8 mouse cellular contexts compared by ENCODE assay signal in genomic region chr2:27679621-27680025, GRCm38 (mm10). TPM values are rescaled to one million over a fixed set of nuclear protein-coding genes. Genes with fewer than 3 reads are reported as not detected.
A peak's percentile ranks its signal among the peaks of the same experiment; 100 is the strongest.
DNase-seq lines count a peak whose midpoint lies in the region; ATAC-seq and TF ChIP-seq lines count a peak whose summit lies in the region.

No protein-coding gene starts in this region.

- peak; percentile 45 to 49 for DNase-seq in adrenal gland, postnatal 36 days
- no peak for DNase-seq in adrenal gland, postnatal 4 days (ENCODE audit: low spot score in 2 of 2)
- no peak for DNase-seq in liver, embryonic 14.5 days (ENCODE audit: low read depth in 3 of 3, low spot score in 3 of 3)
- no peak for DNase-seq in c-Kit-positive CD71-positive TER-119-positive erythroid progenitor cells, embryonic 14.5 days (ENCODE audit: low spot score)
- DNase-seq in right cerebral cortex, postnatal 25 days = no peak
- DNase-seq in B cell, adult 2 months = no peak

- no peaks in the 10 kb centered on the region for H3K9me3 ChIP-seq in embryonic facial prominence, embryonic 12.5 days
- H3K9me3 ChIP-seq in hindbrain, embryonic 16.5 days (ENCODE audit: control insufficient read depth, low read length) = no peaks in the 10 kb centered on the region
- H3K9me3 ChIP-seq in liver, embryonic 14.5 days (ENCODE audit: control insufficient read depth, low read length) = no peaks in the 10 kb centered on the region

- H3K4me2 ChIP-seq in embryonic facial prominence, embryonic 12.5 days (replicated peaks) = peak overlapping the region; percentile 94
- H3K4me2 ChIP-seq in hindbrain, embryonic 16.5 days (ENCODE audit: low read length) = peak overlapping the region; percentile 95
- H3K4me2 ChIP-seq in liver, embryonic 14.5 days (ENCODE audit: low read depth) = peak overlapping the region; percentile 85

- peak overlapping the region; percentile 85; the same call in 1 of the 2 replicates for H3K4me3 ChIP-seq in embryonic facial prominence, embryonic 12.5 days
- H3K4me3 ChIP-seq in hindbrain, embryonic 16.5 days (ENCODE audit: low read length) = no peak overlapping the region
- peak overlapping the region in 1 of 2 experiments; percentile 8; a peak in 1 of 4 replicates for H3K4me3 ChIP-seq in liver, embryonic 14.5 days (ENCODE audit: insufficient read depth in 1 of 2, low read depth in 2 of 2, low read length in 2 of 2)

- TF ChIP-seq CTCF in liver, embryonic 14.5 days (IDR thresholded peaks at IDR 0.05; ENCODE audit: low read depth) = no peak

- no peaks in the 10 kb centered on the region for H3K36me3 ChIP-seq in embryonic facial prominence, embryonic 12.5 days
- H3K36me3 ChIP-seq in hindbrain, embryonic 16.5 days (ENCODE audit: control insufficient read depth, insufficient read depth, low read length) = no peaks in the 10 kb centered on the region
- no peaks in the 10 kb centered on the region for H3K36me3 ChIP-seq in liver, embryonic 14.5 days (replicated peaks; ENCODE audit: control insufficient read depth, insufficient read depth, low read depth)

- no peaks in the 10 kb centered on the region for H3K27me3 ChIP-seq in embryonic facial prominence, embryonic 12.5 days
- no peaks in the 10 kb centered on the region for H3K27me3 ChIP-seq in hindbrain, embryonic 16.5 days (replicated peaks; ENCODE audit: control insufficient read depth, insufficient read depth, low read length)
- peaks cover 9% of the 10 kb centered on the region for H3K27me3 ChIP-seq in liver, embryonic 14.5 days (ENCODE audit: control insufficient read depth, insufficient read depth, low read length)

- peaks cover 71% of the 10 kb centered on the region for H3K4me1 ChIP-seq in embryonic facial prominence, embryonic 12.5 days
- peaks cover 64% of the 10 kb centered on the region for H3K4me1 ChIP-seq in hindbrain, embryonic 16.5 days (ENCODE audit: control insufficient read depth, insufficient read depth, low read depth, low read length)
- H3K4me1 ChIP-seq in liver, embryonic 14.5 days (replicated peaks; ENCODE audit: control insufficient read depth in 2 of 2, insufficient read depth in 2 of 2, low read length in 1 of 2) = peaks cover 0 to 27% of the 10 kb centered on the region in 2 experiments; a peak in 2 of 4 replicates

- TF ChIP-seq EP300 in liver, embryonic 14.5 days (IDR thresholded peaks at IDR 0.05; ENCODE audit: low read depth) = no peak

- WGBS in embryonic facial prominence, embryonic 12.5 days = 5% methylated on average over 3 of the region's 3 CpGs
- WGBS in hindbrain, embryonic 16.5 days = 19% methylated on average over 3 of the region's 3 CpGs
- WGBS in liver, embryonic 14.5 days (ENCODE audit: insufficient replicate concordance) = 42% methylated on average over 3 of the region's 3 CpGs

- H3K27ac ChIP-seq in embryonic facial prominence, embryonic 12.5 days = peak overlapping the region; percentile 50; the same call in 1 of the 2 replicates
- H3K27ac ChIP-seq in hindbrain, embryonic 16.5 days (ENCODE audit: low read depth, low read length) = no peak overlapping the region
- 0 out of 2 replicates have a peak overlapping the region, but pooled peaks have one; percentile 17 for H3K27ac ChIP-seq in liver, embryonic 14.5 days

- ATAC-seq in embryonic facial prominence, embryonic 12.5 days (ENCODE audit: insufficient number of reproducible peaks, insufficient read depth, low FRiP score, low TSS enrichment) = no peak
- ATAC-seq in hindbrain, embryonic 16.5 days = no peak
- no peak for ATAC-seq in liver, embryonic 14.5 days (ENCODE audit: insufficient read depth)

- peak overlapping the region; percentile 93; the same call in 1 of the 2 replicates for H3K9ac ChIP-seq in embryonic facial prominence, embryonic 12.5 days
- peak overlapping the region; percentile 2; the same call in 1 of the 2 replicates for H3K9ac ChIP-seq in hindbrain, embryonic 16.5 days (ENCODE audit: low read depth, low read length)
- H3K9ac ChIP-seq in liver, embryonic 14.5 days (replicated peaks) = 0 out of 2 replicates have a peak overlapping the region, but pooled peaks have one; percentile 13

RNA-seq across cellular contexts. Expression of gene Rxra, which starts 3.4 kb away (rescaled TPM):
- 10 to 100 TPM; 49.2 to 51.4 TPM for total RNA-seq in adrenal gland, postnatal 36 days (2021)
- 10 to 100 TPM; 58.4 to 59.3 TPM for total RNA-seq in adrenal gland, postnatal 4 days (2021)
- polyA plus RNA-seq in embryonic facial prominence, embryonic 12.5 days (2016; fragmentation: Nextera tagmentation; extraction: Ambion mirVana) = 14.7 and 15.9 TPM in 2 replicates
- 3.4 and 4.0 TPM in 2 replicates for polyA plus RNA-seq in hindbrain, embryonic 16.5 days (2015; fragmentation: Nextera tagmentation; extraction: Ambion mirVana)
- polyA plus RNA-seq in liver, embryonic 14.5 days (2012; rRNA removed) = 7.1 and 7.5 TPM in 2 replicates
- polyA plus RNA-seq in liver, embryonic 14.5 days (2014; fragmentation: Nextera tagmentation; extraction: Ambion mirVana) = 2.4 and 2.9 TPM in 2 replicates

Comparison
In these comparisons a context has a peak if more than half of its experiments do, and no peak if none do; other contexts are left out.
1. DNase-seq: peak in adrenal gland, postnatal 36 days (2 of 2); none in adrenal gland, postnatal 4 days (0 of 2), liver, embryonic 14.5 days (0 of 3), c-Kit-positive CD71-positive TER-119-positive erythroid progenitor cells, embryonic 14.5 days (single experiment), right cerebral cortex, postnatal 25 days (single experiment) and B cell, adult 2 months (0 of 2).
2. H3K9ac ChIP-seq: peak in every context shown above with its lines; median percentile 93 in embryonic facial prominence, embryonic 12.5 days; 13 in liver, embryonic 14.5 days; 2 in hindbrain, embryonic 16.5 days.
3. Peak in every context shown above with its lines, with median percentiles within 50 percentile points of each other: H3K4me2 ChIP-seq.